Mouse (Mus musculus) midbrain, embryonic 13.5 days (tissue): ENCODE results near the gene Olfr315. TPM values are rescaled to one million over a fixed set of nuclear protein-coding genes. Genes with fewer than 3 reads are reported as not detected.
"Not testable (repeated sequence)": the region's sequence is repeated elsewhere in the genome, so short reads cannot be mapped to it uniquely, and the experiment has no call there.

Experiments
- ATAC-seq: fragments of 200-750 bp; cut with Nextera tagmentation; 2 replicates; pipeline ENCODE4 v1.8.0; 2017; ENCODE audit warnings: mild to moderate bottlenecking, moderate TSS enrichment, moderate library complexity
- H3K27ac ChIP-seq: fragments of 300-500 bp; sonication (generic); 2 replicates; pipeline ENCODE4 v1.5.1; 2015; ENCODE audit warnings: inconsistent platforms, mild to moderate bottlenecking, moderate library complexity
- H3K27me3 ChIP-seq: fragments of 300-500 bp; sonication (generic); 2 replicates; pipeline ENCODE4 v1.6.1; 2015; ENCODE audit warnings: mild to moderate bottlenecking, inconsistent platforms
- H3K36me3 ChIP-seq: fragments of 300-500 bp; sonication (generic); 2 replicates; pipeline ENCODE4 v1.6.1; 2015; ENCODE audit warnings: mild to moderate bottlenecking, inconsistent platforms
- H3K4me1 ChIP-seq: fragments of 300-500 bp; sonication (generic); replicated peaks from 2 replicates; pipeline ENCODE4 v1.6.1; 2015; ENCODE audit warnings: inconsistent platforms
- H3K4me2 ChIP-seq: fragments of 300-500 bp; sonication (generic); replicated peaks from 2 replicates; pipeline ENCODE4 v1.6.1; 2015; ENCODE audit warnings: moderate library complexity, mild to moderate bottlenecking, inconsistent platforms
- H3K4me3 ChIP-seq: fragments of 300-500 bp; sonication (generic); replicated peaks from 2 replicates; pipeline ENCODE4 v1.5.1; 2015; ENCODE audit warnings: mild to moderate bottlenecking, inconsistent platforms
- H3K9ac ChIP-seq: fragments of 300-500 bp; sonication (generic); replicated peaks from 2 replicates; pipeline ENCODE4 v1.6.1; 2015; ENCODE audit warnings: mild to moderate bottlenecking, inconsistent platforms
- H3K9me3 ChIP-seq: fragments of 300-500 bp; sonication (generic); 2 replicates; pipeline ENCODE4 v1.6.1; 2016; ENCODE audit warnings: mild to moderate bottlenecking, inconsistent platforms
- WGBS: fragments of 180-500 bp; shearing (Covaris S2); methylation state at CpG from one replicate; pipeline ENCODE4 v1.1.7; 2015; 5-methylcytosine and 5-hydroxymethylcytosine counted together
- polyA plus RNA-seq: library from polyadenylated mRNA; unstranded; fragments of >200 nt; fragmentation: Nextera tagmentation; extraction: Ambion mirVana; gene quantifications from 2 replicates; pipeline ENCODE4 v1.2.1, GENCODE M21; 2015

Olfr315 gene
- polyA plus RNA-seq, result not detected in 2 replicates

DNA sequence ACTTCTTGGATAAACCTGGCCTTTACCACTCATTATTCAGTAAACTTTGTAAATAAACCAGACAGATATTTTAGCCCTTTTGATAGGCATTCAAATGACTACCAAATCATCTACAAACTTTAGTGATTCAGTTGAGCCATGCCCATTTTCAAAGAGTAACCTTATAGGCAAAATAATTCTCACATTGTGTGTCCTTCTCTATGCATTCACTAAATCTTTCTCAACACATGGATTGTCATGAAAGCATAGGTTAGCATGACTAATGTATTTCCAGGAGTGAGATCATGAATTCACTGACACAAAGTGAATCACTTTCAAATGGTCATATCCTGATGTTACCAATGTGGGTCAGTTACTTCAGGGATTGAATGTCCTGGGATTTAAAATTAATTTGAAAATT, at the start of gene Olfr315:
Gene Olfr315, plus strand, starts transcription at position 301 of the 400 bp plus-strand sequence.
- H3K4me1 ChIP-seq, result no peaks in the 10 kb centered on the region
- H3K27ac ChIP-seq, result no peak within 1 kb of the TSS
- H3K9me3 ChIP-seq, result no peaks in the 10 kb centered on the region
- no peaks in the 10 kb centered on the region; the same call in 1 of the 2 replicates for H3K27me3 ChIP-seq
- ATAC-seq, result no peak
- H3K9ac ChIP-seq, result no peak within 1 kb of the TSS
- H3K4me2 ChIP-seq, result no peak within 1 kb of the TSS
- no peaks in the 10 kb centered on the region for H3K36me3 ChIP-seq
- no peak within 1 kb of the TSS for H3K4me3 ChIP-seq

DNA sequence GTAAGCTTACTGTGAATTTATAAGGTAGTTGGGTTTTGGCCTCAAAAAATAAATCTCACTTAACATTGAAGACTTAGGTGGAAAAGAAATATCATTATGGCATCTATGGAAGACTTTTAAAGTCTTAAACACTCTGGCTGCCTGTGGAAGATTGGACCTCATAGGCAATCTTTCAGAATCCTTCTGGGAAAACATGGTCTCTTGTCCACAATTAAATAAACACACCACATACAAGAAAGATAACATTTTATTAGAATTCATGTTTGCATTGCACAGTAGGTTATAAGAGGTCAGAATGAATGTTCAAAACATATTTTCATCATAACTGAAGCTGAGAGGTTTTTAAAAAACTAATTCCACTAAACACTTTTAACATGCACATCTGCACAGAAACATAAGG, 49.1 kb upstream of the Olfr315 start, which contains the start of gene Olfr318:
Gene Olfr318, minus strand, starts transcription at position 101 of the 400 bp plus-strand sequence.
- no peak within 1 kb of the TSS for H3K4me3 ChIP-seq
- no peak for ATAC-seq

DNA sequence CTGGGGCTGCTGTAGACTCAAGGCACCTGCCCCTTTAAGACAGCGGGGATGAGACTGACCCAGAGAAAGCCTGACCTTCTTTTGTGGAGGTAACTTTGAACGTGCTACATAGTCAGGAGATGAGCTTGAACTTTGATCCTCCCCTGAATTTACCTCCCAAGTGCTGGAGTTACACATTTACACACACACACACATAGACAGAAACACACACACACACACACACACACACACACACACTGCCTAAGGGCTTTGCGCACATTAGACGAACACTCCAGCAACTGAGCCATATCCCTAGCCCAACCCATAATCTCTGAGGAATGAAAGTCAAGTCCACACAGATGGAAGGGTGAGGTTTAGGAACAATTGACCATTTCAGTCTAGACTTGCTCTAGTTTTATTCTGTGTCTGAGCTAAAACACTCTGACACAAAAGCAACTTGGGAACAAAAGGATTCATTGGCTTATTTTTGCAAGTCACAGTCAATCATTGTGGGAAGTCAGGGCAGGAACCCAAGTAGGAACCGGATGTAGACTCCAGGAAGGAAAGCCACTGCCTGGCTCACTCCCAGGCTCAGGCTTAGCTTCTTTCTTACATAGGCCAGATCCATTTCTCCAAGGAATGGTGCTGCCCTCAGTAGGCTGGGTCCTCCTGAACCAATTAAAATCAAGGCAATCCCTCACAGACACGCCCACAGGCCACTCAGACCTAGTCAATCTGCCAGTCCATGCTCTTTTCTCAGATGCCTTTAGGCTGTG, 44.9 kb upstream of the Olfr315 start:
- H3K27me3 ChIP-seq, ATAC-seq, H3K9ac ChIP-seq, H3K9me3 ChIP-seq, H3K27ac ChIP-seq, H3K4me2 ChIP-seq, H3K36me3 ChIP-seq, H3K4me1 ChIP-seq, H3K4me3 ChIP-seq: not testable (repeated sequence)
- WGBS, result 74% methylated on average over 6 of the region's 6 CpGs

More for the DNA sequence above, 49.1 kb upstream of the Olfr315 start, which contains the start of gene Olfr318:
- no peaks in the 10 kb centered on the region for H3K4me1 ChIP-seq
- no peaks in the 10 kb centered on the region for H3K9me3 ChIP-seq
- H3K36me3 ChIP-seq, result no peaks in the 10 kb centered on the region
- H3K9ac ChIP-seq, result no peak within 1 kb of the TSS
- H3K27ac ChIP-seq, result no peak within 1 kb of the TSS
- H3K4me2 ChIP-seq, result no peak within 1 kb of the TSS
- no peaks in the 10 kb centered on the region for H3K27me3 ChIP-seq

DNA sequence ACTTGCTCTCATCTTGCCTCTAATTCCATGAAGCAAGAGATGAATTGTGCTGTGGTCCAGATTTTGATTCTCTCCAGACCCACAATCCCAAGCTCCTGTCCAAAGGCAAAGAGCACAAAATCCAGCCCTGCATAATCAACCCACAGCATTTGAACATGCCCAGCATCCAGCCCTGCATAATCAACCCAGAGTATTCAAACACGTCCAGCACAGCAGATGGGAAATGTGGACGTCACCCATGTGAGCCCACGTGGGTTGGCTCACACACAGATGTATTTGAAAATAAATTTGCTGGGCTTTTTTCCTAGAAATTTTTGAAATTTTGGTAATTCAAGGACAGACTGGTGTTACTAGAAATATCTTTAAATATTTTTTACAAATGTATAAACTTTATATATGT, 39.6 kb upstream of the Olfr315 start:
- WGBS, result 59% methylated on average over 3 of the region's 3 CpGs
- no peaks in the 10 kb centered on the region for H3K9me3 ChIP-seq
- H3K4me3 ChIP-seq, result no peak overlapping the region
- H3K4me1 ChIP-seq, result no peaks in the 10 kb centered on the region
- H3K4me2 ChIP-seq, result no peak overlapping the region
- H3K27me3 ChIP-seq, result no peaks in the 10 kb centered on the region
- H3K36me3 ChIP-seq, result no peaks in the 10 kb centered on the region
- no peak for ATAC-seq
- H3K9ac ChIP-seq, result no peak overlapping the region
- no peak overlapping the region for H3K27ac ChIP-seq

DNA sequence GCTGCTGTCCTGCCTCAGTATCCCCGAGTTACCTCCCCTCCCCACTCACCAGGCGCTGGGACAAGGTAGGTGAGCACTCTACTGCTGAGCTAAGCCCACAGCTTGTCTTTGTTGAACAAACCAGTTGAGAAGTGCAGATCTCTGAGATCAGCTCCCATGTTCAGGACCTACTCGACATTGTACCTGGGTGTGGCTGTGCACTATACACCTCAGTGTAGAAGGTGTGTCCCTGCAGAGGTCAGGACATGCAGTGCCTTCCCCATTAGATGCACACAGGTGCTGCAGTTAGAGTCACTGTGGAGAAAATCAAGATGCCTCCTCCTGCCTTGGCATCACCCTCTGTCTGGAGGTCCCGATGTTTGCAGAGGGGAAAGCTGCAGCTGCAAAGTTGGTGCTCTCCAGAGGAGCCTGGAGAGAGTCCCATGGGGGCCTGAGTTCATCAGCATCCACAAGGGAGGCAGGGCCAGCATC, 34.2 kb upstream of the Olfr315 start, which contains the start of gene Olfr317:
Gene Olfr317, minus strand, starts transcription at position 421 of the 471 bp plus-strand sequence.
- no peaks in the 10 kb centered on the region for H3K9me3 ChIP-seq
- no peak for ATAC-seq
- H3K9ac ChIP-seq, result no peak within 1 kb of the TSS

DNA sequence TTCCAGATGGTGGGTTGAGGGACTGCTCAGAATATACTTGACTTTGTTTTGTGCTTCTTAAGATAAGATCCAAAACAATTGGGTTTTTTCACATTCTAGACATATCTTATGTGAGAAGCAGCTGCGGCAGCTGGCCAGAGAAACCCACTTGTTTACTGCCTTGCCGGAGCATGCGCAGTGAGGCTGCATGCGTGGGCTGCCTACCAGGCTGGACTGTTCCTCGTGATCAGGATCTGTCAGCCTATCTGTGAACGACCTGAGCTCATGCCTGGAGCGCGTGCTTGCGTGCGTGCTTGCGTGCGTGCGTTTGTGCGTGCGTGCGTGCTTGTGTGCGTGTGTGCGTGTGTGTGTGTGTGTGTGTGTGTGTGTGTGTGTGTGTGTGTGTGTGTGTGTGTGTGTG, 21.9 kb upstream of the Olfr315 start:
- not testable (repeated sequence) for H3K27me3 ChIP-seq, H3K9me3 ChIP-seq, ATAC-seq, H3K4me2 ChIP-seq, H3K36me3 ChIP-seq, H3K27ac ChIP-seq, H3K4me3 ChIP-seq, H3K4me1 ChIP-seq, H3K9ac ChIP-seq
- 84% methylated on average over 18 of the region's 18 CpGs for WGBS

More for the DNA sequence above, 34.2 kb upstream of the Olfr315 start, which contains the start of gene Olfr317:
- Histone ChIP-seq H3K4me1 (no peaks in the 10 kb centered on the region), H3K4me3 (no peak within 1 kb of the TSS), H3K27ac (no peak within 1 kb of the TSS), H3K27me3 (no peaks in the 10 kb centered on the region), H3K4me2 (no peak within 1 kb of the TSS), H3K36me3 (no peaks in the 10 kb centered on the region)
- WGBS, result 80% methylated on average over 4 of the region's 4 CpGs

DNA sequence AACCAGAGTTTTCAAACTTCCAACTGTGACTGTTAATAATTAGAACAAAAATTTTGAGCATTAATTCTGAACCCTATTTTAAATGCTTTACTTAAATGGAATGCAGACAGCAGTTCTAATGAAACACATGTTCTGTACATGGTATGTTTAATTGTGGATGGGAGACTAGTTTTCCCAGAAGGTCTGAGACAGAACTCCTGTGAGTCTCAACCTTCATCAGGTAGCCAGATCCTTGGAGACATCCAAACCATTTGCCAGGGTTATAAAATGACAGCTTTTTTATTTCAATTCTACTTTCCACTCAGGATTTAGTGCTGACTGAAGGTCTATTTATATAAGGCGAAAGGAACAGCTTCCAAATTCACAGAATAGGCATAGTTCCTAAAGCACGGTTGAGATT, 20.6 kb upstream of the Olfr315 start, which contains the start of gene Olfr316:
Gene Olfr316, plus strand, starts transcription at position 301 of the 400 bp plus-strand sequence.
- Histone ChIP-seq H3K27ac (no peak within 1 kb of the TSS), H3K4me2 (no peak within 1 kb of the TSS), H3K4me3 (no peak within 1 kb of the TSS), H3K4me1 (no peaks in the 10 kb centered on the region), H3K9me3 (no peaks in the 10 kb centered on the region), H3K9ac (no peak within 1 kb of the TSS), H3K27me3 (no peaks in the 10 kb centered on the region), H3K36me3 (no peaks in the 10 kb centered on the region)
- WGBS, result 88% methylated on average over 2 of the region's 2 CpGs
- no peak for ATAC-seq

DNA sequence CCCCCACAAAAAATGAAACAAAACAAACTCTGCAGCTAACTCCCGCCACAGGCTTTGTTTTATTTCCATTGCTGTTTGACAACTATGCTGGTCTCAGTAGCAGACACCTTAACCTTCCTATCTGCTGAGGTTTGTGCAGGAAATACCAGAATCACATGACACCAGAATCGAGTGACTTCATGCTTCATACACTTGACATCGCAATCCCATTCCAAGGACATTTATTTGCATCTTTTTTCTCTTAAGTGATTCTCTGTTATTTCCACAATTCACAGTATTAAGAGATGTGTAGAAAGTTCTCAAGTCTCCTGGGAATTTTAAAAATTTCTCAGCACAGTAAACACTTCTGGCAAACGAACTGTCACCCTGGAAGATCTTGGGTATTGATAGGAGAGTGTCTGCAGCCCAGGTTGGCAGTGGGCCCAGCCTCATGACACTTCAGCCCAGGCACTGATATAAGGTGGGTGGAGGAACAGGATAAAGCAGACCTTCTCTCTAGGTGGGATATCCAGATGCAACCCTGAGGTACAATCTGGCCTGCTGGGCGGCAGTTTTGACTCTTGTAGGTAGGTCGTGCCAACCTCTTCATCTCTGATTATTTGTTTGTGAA, 9.6 kb downstream of the Olfr315 start, which contains the start of gene Olfr314:
Gene Olfr314, plus strand, starts transcription at position 473 of the 610 bp plus-strand sequence.
- H3K4me1 ChIP-seq, result no peaks in the 10 kb centered on the region
- no peaks in the 10 kb centered on the region for H3K27me3 ChIP-seq
- no peak within 1 kb of the TSS for H3K4me2 ChIP-seq
- no peak within 1 kb of the TSS for H3K27ac ChIP-seq
- H3K36me3 ChIP-seq, result no peaks in the 10 kb centered on the region
- H3K9ac ChIP-seq, result no peak within 1 kb of the TSS
- no peaks in the 10 kb centered on the region for H3K9me3 ChIP-seq
- H3K4me3 ChIP-seq, result no peak within 1 kb of the TSS
- no peak for ATAC-seq
- WGBS, result 92% methylated on average over 6 of the region's 6 CpGs

DNA sequence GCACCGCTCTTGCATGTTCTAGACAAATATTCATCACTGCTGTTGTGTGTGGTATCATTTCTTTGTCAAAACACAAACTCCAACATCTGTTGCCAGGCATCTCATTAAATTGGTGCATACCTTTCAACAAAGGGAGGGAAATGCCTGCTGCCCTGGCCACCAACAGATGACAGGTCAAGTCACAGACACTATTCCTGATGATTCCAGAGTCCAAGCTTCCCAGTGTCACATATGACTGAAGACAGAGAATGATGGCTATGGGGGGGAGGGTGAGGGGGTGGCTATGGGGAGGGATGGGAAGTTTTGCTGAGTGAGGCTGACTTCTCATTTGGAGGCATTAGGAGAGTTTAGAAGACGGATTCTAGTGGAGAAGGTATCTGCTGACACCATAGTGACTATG, 11.2 kb downstream of the Olfr315 start:
- Histone ChIP-seq H3K36me3 (no peaks in the 10 kb centered on the region), H3K9me3 (no peaks in the 10 kb centered on the region), H3K4me2 (no peak overlapping the region), H3K27me3 (no peaks in the 10 kb centered on the region), H3K9ac (no peak overlapping the region), H3K4me1 (peaks cover under 1% of the 10 kb centered on the region), H3K4me3 (no peak overlapping the region), H3K27ac (no peak overlapping the region)
- no peak for ATAC-seq
- WGBS, result 90% methylated on average over 2 of the region's 2 CpGs

DNA sequence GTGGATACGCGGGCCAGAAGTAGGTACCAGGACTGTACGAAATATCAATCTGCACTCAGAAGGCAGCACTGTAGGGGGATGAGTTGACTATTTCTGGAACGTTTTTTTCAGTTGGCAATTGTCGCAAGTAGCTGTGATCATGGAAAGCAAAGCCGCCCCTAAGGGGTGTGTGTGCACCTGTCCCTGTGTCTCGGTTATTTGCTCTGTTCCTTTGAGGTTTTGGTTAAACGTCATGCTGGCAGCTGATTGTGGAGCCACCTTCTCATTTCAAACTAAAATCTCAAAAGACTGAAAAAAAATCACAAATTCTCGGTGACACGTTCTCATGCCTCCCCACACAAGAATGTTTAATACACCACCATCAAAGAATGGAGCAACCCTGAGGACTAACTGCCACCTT, 14.7 kb downstream of the Olfr315 start:
- no peak for ATAC-seq
- no peaks in the 10 kb centered on the region for H3K9me3 ChIP-seq
- no peaks in the 10 kb centered on the region for H3K27me3 ChIP-seq
- peaks cover 10% of the 10 kb centered on the region for H3K4me1 ChIP-seq
- H3K27ac ChIP-seq, result no peak overlapping the region
- H3K9ac ChIP-seq, result no peak overlapping the region
- H3K4me2 ChIP-seq, result no peak overlapping the region
- no peaks in the 10 kb centered on the region for H3K36me3 ChIP-seq
- no peak overlapping the region for H3K4me3 ChIP-seq
- WGBS, result 92% methylated on average over 10 of the region's 10 CpGs

DNA sequence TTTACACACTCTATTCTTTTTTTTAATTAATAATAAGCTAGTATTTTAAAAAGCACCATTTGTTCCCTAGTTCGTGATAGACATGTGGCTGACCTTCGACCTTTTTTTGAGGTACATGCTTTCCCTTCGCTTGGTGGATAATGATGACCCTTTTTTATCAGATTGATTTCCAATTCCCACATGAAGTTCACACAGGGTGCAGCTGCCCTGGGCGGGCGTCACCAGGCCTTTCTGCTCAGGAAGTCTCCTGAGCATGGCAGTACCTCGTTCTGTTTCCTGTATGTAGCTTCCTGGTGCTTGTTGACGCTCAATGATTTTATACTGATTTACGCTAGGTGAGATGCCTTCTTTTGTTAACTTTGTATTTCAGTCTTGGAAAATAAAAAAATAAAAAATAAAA, 15.4 kb downstream of the Olfr315 start:
- Histone ChIP-seq H3K9ac (no peak overlapping the region), H3K4me3 (no peak overlapping the region), H3K4me1 (peaks cover 10% of the 10 kb centered on the region), H3K9me3 (no peaks in the 10 kb centered on the region), H3K27me3 (no peaks in the 10 kb centered on the region), H3K27ac (no peak overlapping the region), H3K4me2 (no peak overlapping the region), H3K36me3 (no peaks in the 10 kb centered on the region)
- no peak for ATAC-seq
- WGBS, result 83% methylated on average over 8 of the region's 8 CpGs

DNA sequence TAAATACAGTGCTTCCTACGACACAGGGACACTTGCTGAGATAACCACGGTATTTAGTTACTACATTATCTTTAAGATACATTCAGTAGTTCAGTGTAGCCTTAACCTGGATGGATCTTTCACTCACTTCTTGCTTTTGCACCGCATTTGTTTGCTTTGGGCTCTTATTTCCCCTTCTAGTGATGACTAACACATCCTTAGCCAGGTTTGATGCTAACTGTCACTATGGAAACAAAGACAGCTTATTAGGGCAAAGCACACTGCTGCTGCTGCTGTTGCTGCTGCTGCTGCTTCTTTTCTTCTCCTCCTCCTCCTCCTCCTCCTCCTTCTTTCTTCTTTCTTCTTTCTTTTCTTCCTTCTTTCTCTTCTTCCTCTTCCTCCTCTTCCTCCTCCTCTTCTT, 16.5 kb downstream of the Olfr315 start:
- H3K4me2 ChIP-seq, result 0 out of 2 replicates have a peak overlapping the region, but pooled peaks have one; percentile 17
- no peaks in the 10 kb centered on the region for H3K27me3 ChIP-seq
- 20% methylated on average over 3 of the region's 3 CpGs for WGBS
- H3K4me1 ChIP-seq, result peaks cover 10% of the 10 kb centered on the region
- no peak overlapping the region for H3K4me3 ChIP-seq
- peak overlapping the region; percentile 14; the same call in 1 of the 2 replicates for H3K27ac ChIP-seq
- 0 out of 2 replicates have a peak overlapping the region, but pooled peaks have one; percentile 28 for H3K9ac ChIP-seq
- H3K9me3 ChIP-seq, result no peaks in the 10 kb centered on the region
- H3K36me3 ChIP-seq, result no peaks in the 10 kb centered on the region
- ATAC-seq, result no peak
